Mouse (Mus musculus) heart, embryonic 16.5 days (tissue): ENCODE results near the gene Klc1. TPM values are rescaled to one million over a fixed set of nuclear protein-coding genes. Genes with fewer than 3 reads are reported as not detected.
"Not testable (repeated sequence)": the region's sequence is repeated elsewhere in the genome, so short reads cannot be mapped to it uniquely, and the experiment has no call there.

Experiments
- ATAC-seq: fragments of 200-750 bp; cut with Nextera tagmentation; replicated peaks from 2 replicates; pipeline ENCODE4 v1.8.0; 2017; ENCODE audit warnings: moderate number of reproducible peaks; ENCODE audit not compliant: insufficient read depth, low FRiP score; ENCODE audit errors: extremely low read depth
- H3K27ac ChIP-seq: fragments of 300-500 bp; sonication (generic); 2 replicates; pipeline ENCODE4 v1.5.1; 2014; ENCODE audit warnings: mild to moderate bottlenecking, low read length, control low read depth, moderate library complexity
- H3K27me3 ChIP-seq: fragments of 300-500 bp; sonication (generic); 2 replicates; pipeline ENCODE4 v1.6.1; 2014; ENCODE audit warnings: low read length, mixed read lengths; ENCODE audit not compliant: control insufficient read depth, insufficient read depth
- H3K36me3 ChIP-seq: fragments of 300-500 bp; sonication (generic); 2 replicates; pipeline ENCODE4 v1.6.1; 2014; ENCODE audit not compliant: control insufficient read depth, insufficient read depth
- H3K4me1 ChIP-seq: fragments of 300-500 bp; sonication (generic); 2 replicates; pipeline ENCODE4 v1.6.1; 2014; ENCODE audit warnings: low read length, mixed read lengths; ENCODE audit not compliant: control insufficient read depth, insufficient read depth
- H3K4me2 ChIP-seq: fragments of 300-500 bp; sonication (generic); 2 replicates; pipeline ENCODE4 v1.6.1; 2014; ENCODE audit warnings: low read depth, mild to moderate bottlenecking, control low read depth, low read length
- H3K4me3 ChIP-seq: fragments of 300-500 bp; sonication (generic); 2 replicates; pipeline ENCODE4 v1.5.1; 2014; ENCODE audit warnings: mild to moderate bottlenecking, control low read depth, low read length
- H3K9ac ChIP-seq: fragments of 300-500 bp; sonication (generic); 2 replicates; pipeline ENCODE4 v1.6.1; 2014; ENCODE audit warnings: low read length, control low read depth
- H3K9me3 ChIP-seq: fragments of 300-500 bp; sonication (generic); replicated peaks from 2 replicates; pipeline ENCODE4 v1.6.1; 2016; ENCODE audit warnings: low read length; ENCODE audit not compliant: control insufficient read depth
- WGBS: fragments of 180-500 bp; shearing (Covaris S2); extraction: QIAGEN DNeasy Blood & Tissue Kit; methylation state at CpG from one replicate; pipeline ENCODE4 v1.1.7; 2014; 5-methylcytosine and 5-hydroxymethylcytosine counted together
- polyA plus RNA-seq: library from polyadenylated mRNA; unstranded; fragments of >200 nt; fragmentation: Nextera tagmentation; extraction: Ambion mirVana; gene quantifications from 2 replicates; pipeline ENCODE4 v1.2.1, GENCODE M21; 2015

The Klc1 gene
- polyA plus RNA-seq, result 125 and 134 TPM in 2 replicates

GRCm38 (mm10) chr12:111758381-111759175 lies at the start of gene Klc1:
Gene Klc1 (plus strand): TSS chr12:111758849.
- Histone ChIP-seq H3K4me3 (peak within 1 kb of the TSS; percentile 78), H3K27ac (peak within 1 kb of the TSS; percentile 90), H3K4me2 (peak within 1 kb of the TSS; percentile 98), H3K4me1 (peaks cover 22% of the 10 kb centered on the region), H3K27me3 (no peaks in the 10 kb centered on the region), H3K36me3 (peaks cover 2% of the 10 kb centered on the region; the same call in 1 of the 2 replicates), H3K9ac (peak within 1 kb of the TSS; percentile 96), H3K9me3 (no peaks in the 10 kb centered on the region)
- under 1% methylated on average over 78 of the region's 85 CpGs for WGBS
- ATAC-seq, result peak; percentile 70

DNA sequence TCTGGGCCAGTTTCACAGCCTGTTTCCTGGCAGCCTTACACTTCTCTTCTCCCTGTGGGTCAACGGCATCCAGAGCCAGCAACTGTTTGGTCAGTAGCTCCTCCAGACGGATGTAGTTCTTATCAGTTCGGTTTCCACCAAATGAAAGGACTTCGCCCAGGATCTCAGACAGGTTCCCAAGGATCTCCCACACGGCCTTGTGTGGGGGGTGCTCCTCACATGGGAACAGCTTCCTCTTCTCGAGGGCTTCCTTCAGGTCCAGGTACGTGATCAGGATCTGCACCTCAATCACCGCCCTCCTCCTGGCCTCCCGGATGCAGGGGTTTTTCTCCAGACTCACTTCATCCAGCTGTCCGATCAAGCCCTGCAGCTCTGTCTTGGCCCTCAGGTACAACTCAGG lies 48.6 kb upstream of the Klc1 start:
- peaks cover 23% of the 10 kb centered on the region for H3K36me3 ChIP-seq
- WGBS, result 71% methylated on average over 10 of the region's 10 CpGs
- no peaks in the 10 kb centered on the region for H3K9me3 ChIP-seq
- peaks cover 37% of the 10 kb centered on the region for H3K4me1 ChIP-seq
- H3K27me3 ChIP-seq, result no peaks in the 10 kb centered on the region
- H3K4me3 ChIP-seq, result no peak overlapping the region
- no peak for ATAC-seq
- H3K9ac ChIP-seq, result no peak overlapping the region
- H3K4me2 ChIP-seq, result no peak overlapping the region
- H3K27ac ChIP-seq, result no peak overlapping the region

DNA sequence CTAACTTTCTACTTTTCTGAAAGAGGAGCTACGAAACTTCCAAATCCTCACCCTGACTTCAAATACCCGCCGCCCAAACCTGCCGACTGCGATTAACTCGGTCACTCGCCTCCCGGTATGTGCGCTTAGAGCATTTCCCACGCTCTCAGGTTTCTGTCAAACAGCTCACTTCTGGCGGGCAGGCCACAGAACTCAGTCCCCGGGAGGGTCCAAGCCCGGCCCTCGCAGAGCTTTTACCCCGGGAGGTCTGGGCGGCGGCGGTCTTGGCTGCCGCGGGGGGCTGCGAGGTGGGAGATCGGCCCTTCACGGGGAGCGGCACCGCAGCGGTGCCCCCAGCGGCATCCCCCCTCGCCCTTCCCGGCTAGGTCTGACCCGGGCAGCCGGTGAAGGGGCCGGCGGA lies 46.2 kb upstream of the Klc1 start:
- peak overlapping the region; percentile 78 for H3K4me2 ChIP-seq
- peak; percentile 20 for ATAC-seq
- no peaks in the 10 kb centered on the region for H3K27me3 ChIP-seq
- H3K36me3 ChIP-seq, result peaks cover 25% of the 10 kb centered on the region
- peak overlapping the region; percentile 94 for H3K4me3 ChIP-seq
- H3K27ac ChIP-seq, result peak overlapping the region; percentile 80
- peaks cover 23% of the 10 kb centered on the region for H3K4me1 ChIP-seq
- peak overlapping the region; percentile 98 for H3K9ac ChIP-seq
- WGBS, result under 1% methylated on average over 32 of the region's 33 CpGs
- H3K9me3 ChIP-seq, result no peaks in the 10 kb centered on the region

DNA sequence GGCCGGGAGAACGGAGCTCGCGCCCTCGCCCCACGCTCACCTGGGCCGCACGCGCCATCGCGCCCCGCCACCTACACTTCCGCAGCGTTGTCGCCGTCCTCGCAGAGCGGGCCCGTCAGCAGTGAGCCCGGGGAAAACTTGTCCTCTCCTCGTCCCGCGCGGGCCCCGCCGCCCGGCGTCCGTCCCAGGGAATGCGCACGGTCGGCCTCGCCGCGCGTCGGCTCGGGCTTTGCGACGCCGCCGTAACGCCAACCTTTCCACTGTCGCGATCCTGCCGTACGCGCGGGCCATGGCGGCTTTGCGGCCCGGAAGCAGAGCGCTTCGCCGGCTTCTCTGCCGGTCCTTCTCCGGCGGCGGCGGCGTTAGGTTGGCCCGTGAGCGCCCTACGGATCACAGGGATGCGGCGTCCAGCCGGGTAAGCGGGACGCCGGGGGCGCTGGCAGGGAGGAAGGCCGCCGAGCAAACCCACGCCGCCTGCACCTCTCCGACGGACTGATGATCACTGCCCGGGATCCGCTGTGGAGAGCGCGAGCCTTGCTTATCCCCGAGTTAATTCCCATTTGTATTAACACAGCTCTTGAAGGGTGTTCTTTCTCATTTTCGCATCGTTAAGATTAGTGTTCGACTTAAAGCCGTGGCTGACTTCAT lies 45.5 kb upstream of the Klc1 start, which contains the start of the genes Bag5 and Apopt1:
TSS of gene Bag5 (minus strand) at position 254 of the 648 bp plus-strand sequence.
TSS of gene Apopt1 (plus strand) at position 258 of the 648 bp plus-strand sequence.
- H3K4me2 ChIP-seq, result peak within 1 kb of the TSS; percentile 82
- H3K9ac ChIP-seq, result peak within 1 kb of the TSS; percentile 98
- peaks cover 18% of the 10 kb centered on the region for H3K4me1 ChIP-seq
- WGBS, result under 1% methylated on average over 80 of the region's 86 CpGs
- ATAC-seq, result peak; percentile 93
- H3K27ac ChIP-seq, result peak within 1 kb of the TSS; percentile 80
- no peaks in the 10 kb centered on the region for H3K27me3 ChIP-seq
- H3K36me3 ChIP-seq, result peaks cover 25% of the 10 kb centered on the region
- no peaks in the 10 kb centered on the region for H3K9me3 ChIP-seq
- H3K4me3 ChIP-seq, result peak within 1 kb of the TSS; percentile 94

- not testable (repeated sequence) for H3K9ac ChIP-seq, H3K27me3 ChIP-seq, H3K27ac ChIP-seq, ATAC-seq, H3K9me3 ChIP-seq
- Histone ChIP-seq H3K4me3 (peak overlapping the region; percentile 94), H3K4me2 (peak overlapping the region; percentile 82), H3K4me1 (peaks cover 17% of the 10 kb centered on the region), H3K36me3 (peaks cover 22% of the 10 kb centered on the region)
- WGBS, result 70% methylated on average over 6 of the region's 6 CpGs
These were observed 44.8 kb upstream of the Klc1 start for GRCm38 (mm10) chr12:111713880-111714279.

DNA sequence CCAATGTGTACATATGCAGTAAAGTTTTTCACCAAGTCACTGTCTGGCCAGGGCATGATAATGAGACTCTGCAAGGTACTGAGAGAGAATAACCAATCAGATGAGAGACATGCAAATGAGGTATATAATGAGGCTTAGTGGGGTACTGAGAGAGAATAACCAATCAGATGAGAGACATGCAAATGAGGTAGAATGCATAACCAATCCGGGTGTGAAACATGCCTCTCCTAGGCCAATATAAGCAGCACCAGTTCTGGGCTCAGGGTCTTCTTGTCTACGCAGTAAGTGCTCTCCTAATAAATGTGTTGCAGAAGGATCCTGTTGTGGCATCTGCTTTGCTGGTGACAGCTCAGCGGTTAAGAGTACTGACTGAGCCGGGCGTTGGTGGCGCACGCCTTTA lies 42.1 kb upstream of the Klc1 start:
- H3K4me2 ChIP-seq, result no peak overlapping the region
- WGBS, result 94% methylated on average over 7 of the region's 7 CpGs
- H3K9me3 ChIP-seq, result no peaks in the 10 kb centered on the region
- H3K36me3 ChIP-seq, result peaks cover 2% of the 10 kb centered on the region; the same call in 1 of the 2 replicates
- H3K27me3 ChIP-seq, result no peaks in the 10 kb centered on the region
- ATAC-seq, result no peak
- H3K4me1 ChIP-seq, result peaks cover 15% of the 10 kb centered on the region
- no peak overlapping the region for H3K27ac ChIP-seq
- no peak overlapping the region for H3K9ac ChIP-seq
- no peak overlapping the region for H3K4me3 ChIP-seq

GRCm38 (mm10) chr12:111718656-111719055 lies 40.0 kb upstream of the Klc1 start:
- Histone ChIP-seq H3K27ac (no peak overlapping the region), H3K9me3 (no peaks in the 10 kb centered on the region), H3K4me2 (no peak overlapping the region), H3K4me1 (peaks cover 8% of the 10 kb centered on the region; the same call in 1 of the 2 replicates), H3K9ac (no peak overlapping the region), H3K27me3 (no peaks in the 10 kb centered on the region), H3K4me3 (no peak overlapping the region), H3K36me3 (peaks cover 6% of the 10 kb centered on the region; the same call in 1 of the 2 replicates)
- ATAC-seq, result no peak
- 53% methylated on average over 8 of the region's 8 CpGs for WGBS

- no peak overlapping the region for H3K4me3 ChIP-seq
- no peaks in the 10 kb centered on the region for H3K4me1 ChIP-seq
- H3K9me3 ChIP-seq, result no peaks in the 10 kb centered on the region
- WGBS, result 86% methylated on average over 4 of the region's 4 CpGs
- H3K9ac ChIP-seq, result no peak overlapping the region
- peaks cover 10% of the 10 kb centered on the region; the same call in 1 of the 2 replicates for H3K36me3 ChIP-seq
- no peak overlapping the region for H3K27ac ChIP-seq
- H3K27me3 ChIP-seq, result no peaks in the 10 kb centered on the region
- no peak overlapping the region for H3K4me2 ChIP-seq
- ATAC-seq, result no peak
These were observed 38.4 kb upstream of the Klc1 start for GRCm38 (mm10) chr12:111720222-111720621.

- no peaks in the 10 kb centered on the region for H3K9me3 ChIP-seq
- H3K9ac ChIP-seq, result no peak overlapping the region
- no peak overlapping the region for H3K4me2 ChIP-seq
- peaks cover 9% of the 10 kb centered on the region; the same call in 1 of the 2 replicates for H3K36me3 ChIP-seq
- H3K27me3 ChIP-seq, result no peaks in the 10 kb centered on the region
- no peak overlapping the region for H3K27ac ChIP-seq
- H3K4me1 ChIP-seq, result peaks cover 2% of the 10 kb centered on the region
- WGBS, result 73% methylated on average over 9 of the region's 9 CpGs
- no peak overlapping the region for H3K4me3 ChIP-seq
- no peak for ATAC-seq
These were observed 36.0 kb upstream of the Klc1 start for GRCm38 (mm10) chr12:111722654-111723053.
